Mouse (Mus musculus) CH12.LX (cell line): Measurements from ENCODE around the gene Msrb1.

Experiments used
- CTCF ChIP-seq, 2 experiments: IDR thresholded peaks in 1 of 2; conservative IDR thresholded peaks in 1 of 2; 2 replicates each; pipeline ENCODE4 v1.5.1; 2011 to 2012; ENCODE audit warnings: low read depth in 2 of 2, low read length in 2 of 2, improper control_type of control experiment in 1 of 2, inconsistent platforms in 1 of 2, mild to moderate bottlenecking in 1 of 2, moderate library complexity in 1 of 2
- GABPA ChIP-seq: IDR thresholded peaks from 2 replicates; pipeline ENCODE4 v1.6.1; 2012; ENCODE audit warnings: low read depth, low read length, improper control_type of control experiment, inconsistent platforms; ENCODE audit not compliant: insufficient replicate concordance
- HCFC1 ChIP-seq: IDR thresholded peaks from 2 replicates; pipeline ENCODE4 v1.6.1; 2012; ENCODE audit warnings: low read depth, mild to moderate bottlenecking, inconsistent platforms, low read length, improper control_type of control experiment
- KAT2A ChIP-seq: IDR thresholded peaks from 2 replicates; pipeline ENCODE4 v1.6.1; 2012; ENCODE audit warnings: low read length, improper control_type of control experiment, inconsistent platforms; ENCODE audit not compliant: insufficient replicate concordance
- MAFK ChIP-seq: IDR thresholded peaks from 2 replicates; pipeline ENCODE4 v1.6.1; 2011; ENCODE audit warnings: low read length, improper control_type of control experiment; ENCODE audit not compliant: insufficient replicate concordance
- SMC3 ChIP-seq: IDR thresholded peaks from 2 replicates; pipeline ENCODE4 v1.6.1; 2011; ENCODE audit warnings: low read depth, low read length, improper control_type of control experiment
- TCF12 ChIP-seq: IDR thresholded peaks from 2 replicates; pipeline ENCODE4 v1.6.1; 2014; ENCODE audit warnings: low read depth, mild to moderate bottlenecking, inconsistent platforms, low read length, improper control_type of control experiment

DNA sequence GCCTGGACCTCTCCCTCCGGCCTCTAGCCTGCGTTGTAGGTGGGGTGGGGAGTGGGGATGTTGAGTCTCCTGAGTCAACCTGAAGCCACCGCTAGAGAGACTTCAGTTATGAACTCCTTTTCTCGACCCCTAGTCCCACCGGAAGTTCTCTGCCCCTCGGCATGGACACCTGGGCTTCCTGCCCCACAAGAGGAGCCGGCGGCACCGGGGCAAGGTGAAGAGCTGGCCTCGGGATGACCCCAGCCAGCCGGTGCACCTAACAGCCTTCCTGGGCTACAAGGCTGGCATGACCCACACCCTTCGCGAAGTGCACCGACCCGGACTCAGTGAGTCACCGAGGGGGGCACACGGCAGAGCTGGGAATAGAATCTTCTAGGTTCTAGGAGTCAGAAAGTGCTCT lies 8.3 kb upstream of the Msrb1 start:
- TF ChIP-seq MAFK (no peak), TCF12 (no peak), KAT2A (no peak), CTCF (conservative IDR thresholded peaks at IDR 0.05 in 1 of 2, IDR thresholded peaks at IDR 0.05 in 1 of 2; ENCODE audit: low read depth in 2 of 2, low read length in 2 of 2) (no peak), GABPA (no peak), SMC3 (no peak), HCFC1 (no peak)
